Mouse (Mus musculus): Measurements from ENCODE around the gene Sash1. TPM values are rescaled to one million over a fixed set of nuclear protein-coding genes. Genes with fewer than 3 reads are reported as not detected.

The Sash1 gene
- polyA plus RNA-seq, 1 experiment from 2014 or later = 0.92 TPM

DNA sequence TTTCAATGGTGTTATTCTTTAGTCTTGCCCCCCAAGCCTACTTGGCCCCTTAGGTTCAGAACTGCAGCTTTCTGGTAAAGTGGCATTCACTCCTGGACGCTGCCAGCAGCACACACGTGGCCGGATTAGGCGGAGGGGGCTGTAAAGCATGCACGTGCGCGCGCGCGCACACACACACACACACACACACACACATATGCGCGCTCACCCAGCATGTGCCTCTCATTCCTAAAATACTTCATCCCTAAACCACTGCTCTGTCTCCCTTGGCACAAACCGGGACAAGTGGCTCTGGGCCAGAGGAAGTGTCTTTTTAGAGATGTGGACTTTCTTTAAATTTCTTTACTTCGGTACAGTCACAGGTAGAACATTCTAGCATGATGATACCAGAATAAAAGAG, 72.6 kb downstream of the Sash1 start:
- no peaks in the 10 kb centered on the region for H3K27me3 ChIP-seq (ENCODE audit: control insufficient read depth, insufficient read depth, low read depth, low read length)
- no peak for ATAC-seq (ENCODE audit: low read depth)
- H3K9ac ChIP-seq (ENCODE audit: low read depth, low read length) = no peak overlapping the region
- no peaks in the 10 kb centered on the region for H3K36me3 ChIP-seq (ENCODE audit: control insufficient read depth, insufficient read depth)
- no peak overlapping the region for H3K4me2 ChIP-seq (ENCODE audit: low read depth, low read length)
- no peaks in the 10 kb centered on the region for H3K4me1 ChIP-seq (ENCODE audit: control insufficient read depth, low read depth, low read length)
- H3K27ac ChIP-seq (ENCODE audit: low read length) = no peak overlapping the region
- no peaks in the 10 kb centered on the region for H3K9me3 ChIP-seq (replicated peaks; ENCODE audit: control insufficient read depth, low read length)
- H3K4me3 ChIP-seq (ENCODE audit: low read depth, low read length) = no peak overlapping the region
- WGBS (ENCODE audit: insufficient replicate concordance) = 80% methylated on average over 14 of the region's 14 CpGs

GRCm38 (mm10) chr10:8812807-8813206, 73.1 kb downstream of the Sash1 start:
- no peak overlapping the region for H3K4me3 ChIP-seq (ENCODE audit: low read depth, low read length)
- H3K4me1 ChIP-seq (ENCODE audit: control insufficient read depth, low read depth, low read length) = no peaks in the 10 kb centered on the region
- H3K4me2 ChIP-seq (ENCODE audit: low read depth, low read length) = no peak overlapping the region
- H3K27ac ChIP-seq (ENCODE audit: low read length) = no peak overlapping the region
- ATAC-seq (ENCODE audit: low read depth) = no peak
- H3K9ac ChIP-seq (ENCODE audit: low read depth, low read length) = no peak overlapping the region
- WGBS (ENCODE audit: insufficient replicate concordance) = 72% methylated on average over 8 of the region's 8 CpGs
- H3K9me3 ChIP-seq (replicated peaks; ENCODE audit: control insufficient read depth, low read length) = no peaks in the 10 kb centered on the region
- no peaks in the 10 kb centered on the region for H3K27me3 ChIP-seq (ENCODE audit: control insufficient read depth, insufficient read depth, low read depth, low read length)
- H3K36me3 ChIP-seq (ENCODE audit: control insufficient read depth, insufficient read depth) = no peaks in the 10 kb centered on the region

DNA sequence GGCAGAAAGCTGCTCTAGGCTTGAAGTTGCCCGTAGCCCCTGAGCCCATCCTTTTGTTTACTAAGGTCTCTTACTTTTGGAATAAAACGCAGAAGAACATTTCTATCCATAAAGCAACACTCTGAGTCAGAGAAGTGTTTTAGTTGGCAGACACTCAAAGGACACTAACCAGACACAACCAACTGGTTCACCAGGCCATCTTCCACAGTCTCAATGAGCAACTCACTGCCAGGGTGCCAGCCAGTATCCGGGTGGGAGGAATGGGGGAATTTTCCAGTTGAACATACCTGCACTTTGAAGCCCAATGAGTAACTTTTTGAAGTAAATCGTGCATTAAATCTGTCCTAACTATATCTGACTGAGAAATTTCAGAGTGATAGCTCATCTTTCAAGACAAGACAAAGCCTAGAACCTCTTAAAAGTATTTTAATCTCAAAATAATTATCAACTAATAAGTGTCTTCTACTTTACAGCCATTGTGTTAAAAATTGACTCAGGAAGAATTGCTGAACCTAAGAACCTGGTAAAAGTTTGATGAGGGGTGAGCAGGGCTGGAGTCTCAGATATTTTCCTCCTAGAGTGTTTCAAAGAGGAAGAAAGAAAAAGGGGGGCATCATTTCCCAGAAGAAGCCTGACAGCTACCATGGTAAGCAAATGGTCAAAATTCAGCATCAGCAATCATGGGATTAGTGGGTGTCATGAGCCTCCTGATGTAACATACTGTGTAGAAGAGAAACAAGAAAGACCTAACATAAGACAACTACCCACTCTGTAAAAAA, 74.4 kb downstream of the Sash1 start:
- Histone ChIP-seq H3K4me1 (ENCODE audit: control insufficient read depth, low read depth, low read length) (no peaks in the 10 kb centered on the region), H3K9ac (ENCODE audit: low read depth, low read length) (no peak overlapping the region), H3K36me3 (ENCODE audit: control insufficient read depth, insufficient read depth) (no peaks in the 10 kb centered on the region), H3K4me3 (ENCODE audit: low read depth, low read length) (no peak overlapping the region), H3K27ac (ENCODE audit: low read length) (no peak overlapping the region), H3K27me3 (ENCODE audit: control insufficient read depth, insufficient read depth, low read depth, low read length) (no peaks in the 10 kb centered on the region), H3K9me3 (replicated peaks; ENCODE audit: control insufficient read depth, low read length) (no peaks in the 10 kb centered on the region), H3K4me2 (ENCODE audit: low read depth, low read length) (no peak overlapping the region)
- 61% methylated on average over 4 of the region's 4 CpGs for WGBS (ENCODE audit: insufficient replicate concordance)
- ATAC-seq (ENCODE audit: low read depth) = no peak

- WGBS (ENCODE audit: insufficient replicate concordance) = 68% methylated on average over 7 of the region's 7 CpGs
- ATAC-seq (ENCODE audit: low read depth) = no peak
Measured at GRCm38 (mm10) chr10:8810496-8810895, 75.4 kb downstream of the Sash1 start.

DNA sequence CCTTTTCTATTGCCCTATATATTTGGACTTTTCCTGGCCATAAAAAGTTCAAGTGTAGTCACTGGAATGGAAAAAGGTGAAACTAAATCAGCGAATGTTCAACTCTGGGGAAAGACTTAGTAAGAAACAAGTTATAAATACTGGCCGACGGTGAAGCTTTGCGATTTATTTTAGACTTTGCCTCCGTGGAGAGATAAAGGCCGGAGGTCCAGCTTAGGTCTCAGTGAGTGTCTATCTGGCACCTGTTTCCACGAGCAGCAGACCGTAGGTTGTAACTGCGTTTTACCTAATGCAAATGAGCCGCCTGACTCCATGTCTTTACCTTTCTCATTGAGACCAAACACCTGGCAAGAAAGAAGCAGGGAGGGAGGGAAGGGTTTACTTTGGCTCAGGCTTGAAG, 77.5 kb downstream of the Sash1 start:
- Histone ChIP-seq H3K27me3 (ENCODE audit: control insufficient read depth, insufficient read depth, low read depth, low read length) (no peaks in the 10 kb centered on the region), H3K9ac (ENCODE audit: low read depth, low read length) (no peak overlapping the region), H3K4me1 (ENCODE audit: control insufficient read depth, low read depth, low read length) (no peaks in the 10 kb centered on the region; the same call in 1 of the 2 replicates), H3K36me3 (ENCODE audit: control insufficient read depth, insufficient read depth) (no peaks in the 10 kb centered on the region), H3K4me2 (ENCODE audit: low read depth, low read length) (no peak overlapping the region), H3K27ac (ENCODE audit: low read length) (no peak overlapping the region), H3K4me3 (ENCODE audit: low read depth, low read length) (no peak overlapping the region), H3K9me3 (replicated peaks; ENCODE audit: control insufficient read depth, low read length) (no peaks in the 10 kb centered on the region)
- no peak for ATAC-seq (ENCODE audit: low read depth)
- WGBS (ENCODE audit: insufficient replicate concordance) = 74% methylated on average over 10 of the region's 10 CpGs

More at GRCm38 (mm10) chr10:8810496-8810895, 75.4 kb downstream of the Sash1 start:
- Histone ChIP-seq H3K36me3 (ENCODE audit: control insufficient read depth, insufficient read depth) (no peaks in the 10 kb centered on the region), H3K9me3 (replicated peaks; ENCODE audit: control insufficient read depth, low read length) (no peaks in the 10 kb centered on the region), H3K4me3 (ENCODE audit: low read depth, low read length) (no peak overlapping the region), H3K4me2 (ENCODE audit: low read depth, low read length) (no peak overlapping the region), H3K27me3 (ENCODE audit: control insufficient read depth, insufficient read depth, low read depth, low read length) (no peaks in the 10 kb centered on the region), H3K9ac (ENCODE audit: low read depth, low read length) (no peak overlapping the region), H3K4me1 (ENCODE audit: control insufficient read depth, low read depth, low read length) (no peaks in the 10 kb centered on the region), H3K27ac (ENCODE audit: low read length) (no peak overlapping the region)

- H3K4me3 ChIP-seq (ENCODE audit: low read depth, low read length) = no peak overlapping the region
- H3K9me3 ChIP-seq (replicated peaks; ENCODE audit: control insufficient read depth, low read length) = no peaks in the 10 kb centered on the region
- 74% methylated on average over 9 of the region's 9 CpGs for WGBS (ENCODE audit: insufficient replicate concordance)
- no peak overlapping the region for H3K9ac ChIP-seq (ENCODE audit: low read depth, low read length)
- no peak overlapping the region for H3K4me2 ChIP-seq (ENCODE audit: low read depth, low read length)
- no peaks in the 10 kb centered on the region for H3K27me3 ChIP-seq (ENCODE audit: control insufficient read depth, insufficient read depth, low read depth, low read length)
- ATAC-seq (ENCODE audit: low read depth) = no peak
- H3K36me3 ChIP-seq (ENCODE audit: control insufficient read depth, insufficient read depth) = no peaks in the 10 kb centered on the region
- H3K4me1 ChIP-seq (ENCODE audit: control insufficient read depth, low read depth, low read length) = no peaks in the 10 kb centered on the region; the same call in 1 of the 2 replicates
- no peak overlapping the region for H3K27ac ChIP-seq (ENCODE audit: low read length)
Measured at GRCm38 (mm10) chr10:8807581-8807980, 78.3 kb downstream of the Sash1 start.

- no peak overlapping the region for H3K4me3 ChIP-seq (ENCODE audit: low read depth, low read length)
- H3K27me3 ChIP-seq (ENCODE audit: control insufficient read depth, insufficient read depth, low read depth, low read length) = no peaks in the 10 kb centered on the region
- no peaks in the 10 kb centered on the region; the same call in none of the 2 replicates for H3K4me1 ChIP-seq (ENCODE audit: control insufficient read depth, low read depth, low read length)
- H3K27ac ChIP-seq (ENCODE audit: low read length) = no peak overlapping the region
- H3K36me3 ChIP-seq (ENCODE audit: control insufficient read depth, insufficient read depth) = no peaks in the 10 kb centered on the region
- no peak overlapping the region for H3K9ac ChIP-seq (ENCODE audit: low read depth, low read length)
- H3K9me3 ChIP-seq (replicated peaks; ENCODE audit: control insufficient read depth, low read length) = no peaks in the 10 kb centered on the region
- 67% methylated on average over 3 of the region's 3 CpGs for WGBS (ENCODE audit: insufficient replicate concordance)
- ATAC-seq (ENCODE audit: low read depth) = peak; percentile 64; the same call in 1 of the 2 replicates
- H3K4me2 ChIP-seq (ENCODE audit: low read depth, low read length) = no peak overlapping the region
Measured at GRCm38 (mm10) chr10:8805402-8805801, 80.5 kb downstream of the Sash1 start.

GRCm38 (mm10) chr10:8804292-8804691, 81.6 kb downstream of the Sash1 start:
- ATAC-seq (ENCODE audit: low read depth) = no peak
- H3K36me3 ChIP-seq (ENCODE audit: control insufficient read depth, insufficient read depth) = no peaks in the 10 kb centered on the region

GRCm38 (mm10) chr10:8801719-8802347, 84.0 kb downstream of the Sash1 start:
- Histone ChIP-seq H3K4me3 (ENCODE audit: low read depth, low read length) (no peak overlapping the region), H3K9ac (ENCODE audit: low read depth, low read length) (no peak overlapping the region), H3K27ac (ENCODE audit: low read length) (no peak overlapping the region), H3K9me3 (replicated peaks; ENCODE audit: control insufficient read depth, low read length) (no peaks in the 10 kb centered on the region), H3K36me3 (ENCODE audit: control insufficient read depth, insufficient read depth) (no peaks in the 10 kb centered on the region; the same call in 1 of the 2 replicates), H3K27me3 (ENCODE audit: control insufficient read depth, insufficient read depth, low read depth, low read length) (no peaks in the 10 kb centered on the region), H3K4me1 (ENCODE audit: control insufficient read depth, low read depth, low read length) (no peaks in the 10 kb centered on the region; the same call in none of the 2 replicates), H3K4me2 (ENCODE audit: low read depth, low read length) (peak overlapping the region; percentile 25; the same call in 1 of the 2 replicates)
- ATAC-seq (ENCODE audit: low read depth) = peak; percentile 52
- WGBS (ENCODE audit: insufficient replicate concordance) = 33% methylated on average over 12 of the region's 12 CpGs

More at GRCm38 (mm10) chr10:8804292-8804691, 81.6 kb downstream of the Sash1 start:
- WGBS (ENCODE audit: insufficient replicate concordance) = 44% methylated on average over 8 of the region's 8 CpGs
- H3K9me3 ChIP-seq (replicated peaks; ENCODE audit: control insufficient read depth, low read length) = no peaks in the 10 kb centered on the region
- H3K4me1 ChIP-seq (ENCODE audit: control insufficient read depth, low read depth, low read length) = no peaks in the 10 kb centered on the region; the same call in none of the 2 replicates
- H3K9ac ChIP-seq (ENCODE audit: low read depth, low read length) = no peak overlapping the region
- no peak overlapping the region for H3K27ac ChIP-seq (ENCODE audit: low read length)
- no peak overlapping the region for H3K4me2 ChIP-seq (ENCODE audit: low read depth, low read length)
- no peak overlapping the region for H3K4me3 ChIP-seq (ENCODE audit: low read depth, low read length)
- no peaks in the 10 kb centered on the region for H3K27me3 ChIP-seq (ENCODE audit: control insufficient read depth, insufficient read depth, low read depth, low read length)
